Mouse (Mus musculus) retina, embryonic 14.5 days (tissue): ENCODE results near the gene Mpp5.

Experiments used
- DNase-seq: peaks from one replicate; pipeline ENCODE4 v3.0.0-alpha.2; 2015; ENCODE audit warnings: low spot score

The Mpp5 gene

DNA sequence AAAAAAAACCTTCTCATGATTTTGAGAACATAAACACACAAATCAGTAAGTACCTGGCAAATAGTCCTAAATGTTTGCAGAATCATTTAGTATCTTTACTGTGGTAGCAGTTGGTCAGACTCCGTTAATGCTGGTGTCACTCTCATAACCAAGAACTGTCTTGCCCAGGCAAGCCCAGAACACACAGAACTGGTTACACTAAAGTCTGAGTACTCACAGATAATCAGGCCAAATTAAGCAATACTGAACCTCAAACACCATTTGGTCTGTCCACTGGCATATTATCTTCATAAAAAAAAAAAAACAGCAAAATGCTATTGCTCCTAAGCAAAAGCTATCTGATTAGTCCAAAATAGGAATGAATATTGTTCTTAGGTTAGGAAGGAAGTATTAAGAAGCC, 93.7 kb downstream of the Mpp5 start:
- no peak for DNase-seq

DNA sequence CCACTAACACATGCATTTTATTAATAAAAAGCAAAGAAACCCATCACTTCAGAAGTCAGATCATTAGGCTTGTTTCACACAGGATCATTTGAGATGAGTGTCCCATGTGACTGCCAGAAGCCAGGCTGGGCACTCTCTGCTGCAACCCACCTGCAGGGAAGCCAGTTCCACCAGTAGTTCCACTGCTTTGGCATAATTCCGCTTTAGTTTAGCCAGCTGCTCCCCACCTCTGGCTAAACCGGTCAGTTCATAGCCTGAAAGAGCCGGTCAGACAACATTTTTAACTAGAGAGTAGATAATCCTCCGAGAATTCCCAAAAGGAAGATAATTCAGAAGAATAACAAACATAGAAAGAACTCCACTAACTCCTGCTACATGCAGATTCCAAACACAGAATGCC, 99.5 kb downstream of the Mpp5 start:
- DNase-seq, result no peak

DNA sequence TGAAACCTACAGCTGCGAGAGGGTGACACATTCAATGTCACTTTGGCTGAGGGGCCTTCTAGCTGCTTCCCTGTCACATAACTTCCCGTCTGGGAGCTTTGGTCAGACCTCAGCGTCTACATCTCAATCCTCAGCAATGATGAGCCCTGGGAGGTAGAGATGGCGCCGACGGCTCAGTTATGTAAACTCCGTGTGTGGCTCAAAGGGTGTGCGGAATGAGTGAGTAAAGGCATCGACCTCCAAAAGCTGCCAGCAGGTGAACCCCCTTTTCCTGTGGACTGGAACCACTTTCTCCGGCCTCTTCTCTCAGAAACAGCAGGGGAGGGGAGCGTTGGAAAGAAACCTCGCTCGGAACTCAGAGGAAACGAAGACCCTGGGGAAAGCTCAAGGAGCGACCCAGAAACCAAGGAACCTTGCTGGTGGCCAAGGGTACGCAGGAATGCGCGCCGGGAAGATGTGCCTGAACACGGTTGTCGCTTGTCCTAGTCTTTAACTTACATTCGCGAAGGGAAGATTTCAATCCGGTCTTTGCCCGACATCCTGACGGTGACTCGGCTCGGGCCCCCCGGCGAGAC, 112.3 kb downstream of the Mpp5 start:
- DNase-seq, result no peak

DNA sequence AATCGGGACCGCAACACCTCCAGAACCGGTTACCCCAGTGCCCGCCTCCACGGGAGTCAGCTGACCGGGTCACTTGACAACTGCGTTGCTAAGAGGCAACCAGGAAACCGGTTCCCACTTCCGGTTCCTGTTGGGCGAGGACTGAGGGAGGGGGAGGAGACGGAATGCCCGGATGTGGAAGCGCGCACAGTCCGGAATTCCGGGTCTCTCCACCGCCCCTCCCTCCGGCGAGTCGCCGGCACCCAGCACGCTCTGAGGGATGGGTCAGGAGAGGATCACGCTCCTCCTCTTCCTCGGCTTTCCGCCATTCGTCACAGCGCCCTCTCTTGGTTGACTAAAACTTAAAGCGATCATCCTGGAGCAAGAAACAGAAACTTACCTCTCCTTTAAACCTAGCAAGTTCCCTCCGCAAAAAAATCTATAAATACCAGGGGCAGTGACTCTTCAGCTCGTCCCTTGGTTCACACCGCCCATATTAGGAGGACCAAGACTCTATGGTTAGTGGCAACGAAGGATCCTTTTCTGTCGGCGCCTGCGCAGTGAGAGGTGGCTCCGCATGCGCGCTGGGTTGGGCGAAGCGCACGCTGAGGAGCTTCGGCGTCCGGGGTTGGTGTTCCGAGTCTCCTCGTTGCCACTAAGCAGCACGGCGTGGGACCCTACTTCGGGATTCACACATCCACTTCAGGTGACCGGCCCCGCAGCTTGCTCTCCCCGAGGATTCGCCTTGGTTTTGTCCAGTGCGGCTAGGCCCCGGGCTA, 113.0 kb downstream of the Mpp5 start, which contains the start of the genes Atp6v1d and Eif2s1:
Gene Atp6v1d (minus strand): TSS at position 143 of the 758 bp plus-strand sequence.
Gene Eif2s1 (plus strand): TSS at position 324 of the 758 bp plus-strand sequence.
- peak; percentile 98 for DNase-seq

DNA sequence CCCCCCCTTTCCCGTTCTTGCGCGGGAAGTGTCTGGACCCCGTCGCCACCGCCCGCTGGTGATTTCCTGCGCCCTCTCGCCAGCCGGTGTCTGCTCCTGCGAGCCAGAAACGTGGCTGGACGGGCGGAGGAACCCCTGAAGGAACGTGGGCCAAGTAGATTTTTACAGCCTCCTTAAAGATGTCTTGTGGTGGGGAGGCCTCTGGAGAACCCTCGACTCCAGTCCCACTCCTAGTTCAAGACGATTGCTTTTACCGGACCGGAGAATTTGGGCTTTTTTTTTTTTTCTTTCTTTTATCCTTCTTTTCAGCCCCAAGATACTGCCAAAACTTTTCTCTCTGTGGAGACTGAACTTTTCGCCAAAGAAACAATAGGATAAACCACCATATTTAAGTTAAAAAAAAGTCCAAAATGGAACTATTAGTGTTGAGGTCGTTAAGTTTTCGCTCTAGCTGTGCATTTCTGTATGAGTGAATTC, 113.6 kb downstream of the Mpp5 start:
- DNase-seq, result no peak

DNA sequence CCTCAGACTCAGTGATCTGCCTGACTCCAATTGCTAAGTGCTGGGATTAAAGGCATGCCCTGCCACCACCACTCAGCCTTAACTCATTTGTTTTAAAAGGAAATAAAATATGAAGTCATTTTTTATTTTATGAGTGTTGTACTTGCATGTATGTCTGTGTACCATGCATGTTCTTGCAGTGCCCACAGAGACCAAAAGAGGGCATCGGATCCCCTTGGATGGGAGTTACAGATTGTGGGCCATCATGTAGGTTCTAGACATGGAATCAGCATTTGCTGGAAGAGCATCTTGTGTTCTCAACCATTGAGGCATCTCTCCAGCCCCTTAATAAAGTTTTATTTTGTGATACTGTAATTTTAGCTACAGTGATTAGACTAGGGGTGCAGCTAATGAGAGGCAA, 116.7 kb downstream of the Mpp5 start:
- peak; percentile 15 for DNase-seq

DNA sequence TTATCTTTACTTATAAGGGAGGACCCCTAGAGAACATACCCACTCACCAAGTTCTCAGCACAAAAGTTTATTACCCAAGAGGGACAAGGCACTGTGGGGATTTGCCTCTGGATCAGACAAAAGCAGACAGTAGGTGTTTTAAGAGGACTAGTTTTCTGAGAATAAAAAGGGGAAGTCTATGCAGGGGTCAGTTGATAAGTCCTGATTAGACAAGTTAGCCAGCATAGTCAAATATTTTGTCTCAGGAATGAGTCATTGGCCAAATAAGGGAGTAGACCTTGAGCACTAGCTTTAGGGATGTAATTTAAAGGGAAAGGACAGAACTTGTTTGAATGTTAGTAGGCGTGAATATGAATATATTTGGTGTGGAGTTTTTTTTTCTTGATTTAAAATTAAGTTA, 119.4 kb downstream of the Mpp5 start:
- no peak for DNase-seq

DNA sequence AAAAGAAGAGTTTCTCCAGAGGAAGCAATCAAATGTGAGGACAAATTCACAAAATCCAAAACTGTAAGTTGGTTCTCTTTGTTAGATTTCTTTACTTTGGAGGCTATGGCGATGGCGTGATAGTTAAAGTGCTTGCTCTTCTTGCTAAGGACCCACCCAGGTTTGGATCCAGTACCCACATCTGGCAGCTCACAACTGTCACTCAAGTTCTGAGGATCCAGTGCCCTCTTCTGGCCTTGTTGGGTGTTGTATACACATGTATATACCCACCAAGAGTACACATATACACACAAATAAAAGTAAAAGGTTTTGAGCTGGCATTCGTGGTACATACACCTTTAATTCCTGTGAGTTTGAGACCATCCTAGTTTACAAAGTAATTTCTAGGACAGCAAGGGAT, 125.9 kb downstream of the Mpp5 start:
- no peak for DNase-seq

DNA sequence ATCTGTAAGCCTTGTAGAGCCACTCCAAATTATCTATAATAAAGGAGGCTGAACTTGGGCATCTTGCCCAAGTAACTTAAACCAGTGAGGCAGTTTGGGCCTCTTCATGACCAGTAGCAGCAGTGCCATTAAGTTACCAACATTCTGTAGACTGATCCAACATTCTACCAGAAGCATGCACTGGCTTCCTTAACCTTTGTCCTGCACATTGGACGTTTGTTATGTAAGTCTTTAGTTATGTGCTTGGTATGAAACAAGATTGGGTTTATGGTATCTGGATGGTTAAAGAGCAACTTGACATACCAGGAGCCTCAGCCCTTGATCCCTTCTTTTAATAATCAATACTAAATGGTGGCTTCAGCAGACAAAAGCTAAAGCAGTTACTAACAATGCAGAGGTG, 141.4 kb downstream of the Mpp5 start:
- no peak for DNase-seq
